Mouse (Mus musculus): ENCODE measurements around the gene Olfr129.

Gene Olfr129

GRCm38 (mm10) chr17:38059979-38060378 is at the start of gene Olfr129:
TSS of gene Olfr129 (minus strand) at chr17:38060079.
- no peak for DNase-seq

- no peak for DNase-seq
These were observed 28.7 kb upstream of the Olfr129 start, which contains the start of gene Olfr131 for GRCm38 (mm10) chr17:38088593-38088992. TSS of gene Olfr131 (minus strand) at chr17:38088693.

GRCm38 (mm10) chr17:38082364-38082763 is 22.5 kb upstream of the Olfr129 start:
- no peak for DNase-seq

GRCm38 (mm10) chr17:38063621-38064020 is 3.7 kb upstream of the Olfr129 start, which contains the start of gene Olfr130:
TSS of gene Olfr130 (plus strand) at chr17:38063921.
- no peak for DNase-seq

- DNase-seq, result no peak
These were observed 33.6 kb downstream of the Olfr129 start for GRCm38 (mm10) chr17:38026297-38026696.

GRCm38 (mm10) chr17:38016341-38016740 is 43.5 kb downstream of the Olfr129 start:
- DNase-seq, result no peak

- no peak for DNase-seq
These were observed 54.9 kb downstream of the Olfr129 start for GRCm38 (mm10) chr17:38004996-38005395.

Data from cerebellum, adult 18-20 months (tissue).